Mouse (Mus musculus) liver, postnatal 0 days (tissue): Measurements from ENCODE around the gene C77080. TPM values are rescaled to one million over a fixed set of nuclear protein-coding genes. Genes with fewer than 3 reads are reported as not detected.

ENCODE experiments used
- ATAC-seq: fragments of 200-750 bp; cut with Nextera tagmentation; 2 replicates; pipeline ENCODE4 v1.8.0; 2017; ENCODE audit warnings: mild to moderate bottlenecking, moderate library complexity
- DNase-seq: peaks from one replicate; pipeline ENCODE4 v3.0.0-alpha.2; 2016
- H3K27ac ChIP-seq: fragments of 300-500 bp; sonication (generic); 2 replicates; pipeline ENCODE4 v1.5.1; 2014; ENCODE audit warnings: antibody characterized with exemption, moderate library complexity, mild to moderate bottlenecking, low read depth
- H3K27me3 ChIP-seq: fragments of 300-500 bp; sonication (generic); 2 replicates; pipeline ENCODE4 v1.6.1; 2014; ENCODE audit warnings: low read length, control low read depth, mixed read lengths; ENCODE audit not compliant: insufficient read depth
- H3K36me3 ChIP-seq: fragments of 300-500 bp; sonication (generic); replicated peaks from 2 replicates; pipeline ENCODE4 v1.6.1; 2014; ENCODE audit warnings: mild to moderate bottlenecking, control low read depth, low read length, moderate library complexity, mixed read lengths; ENCODE audit not compliant: insufficient read depth
- H3K4me1 ChIP-seq: fragments of 300-500 bp; sonication (generic); 2 replicates; pipeline ENCODE4 v1.6.1; 2014; ENCODE audit warnings: antibody characterized with exemption, mild to moderate bottlenecking, control low read depth; ENCODE audit not compliant: insufficient read depth
- H3K4me2 ChIP-seq: fragments of 300-500 bp; sonication (generic); 2 replicates; pipeline ENCODE4 v1.6.1; 2014; ENCODE audit warnings: low read depth, mild to moderate bottlenecking, low read length, moderate library complexity, mixed read lengths
- H3K4me3 ChIP-seq: fragments of 300-500 bp; sonication (generic); 2 replicates; pipeline ENCODE4 v1.5.1; 2014; ENCODE audit warnings: low read depth, low read length
- H3K9ac ChIP-seq: fragments of 300-500 bp; sonication (generic); replicated peaks from 2 replicates; pipeline ENCODE4 v1.6.1; 2014; ENCODE audit warnings: mild to moderate bottlenecking, moderate library complexity
- H3K9me3 ChIP-seq: fragments of 300-500 bp; sonication (generic); 2 replicates; pipeline ENCODE4 v1.6.1; 2016; ENCODE audit warnings: mild to moderate bottlenecking, control low read depth, low read length, mixed read lengths
- CTCF ChIP-seq: sonication (generic); IDR thresholded peaks from 2 replicates; pipeline ENCODE4 v1.5.1; 2016; ENCODE audit warnings: antibody characterized with exemption, low read depth
- EP300 ChIP-seq: IDR thresholded peaks from 2 replicates; pipeline ENCODE4 v1.6.1; 2016; ENCODE audit warnings: antibody characterized with exemption, low read depth, mild to moderate bottlenecking
- WGBS: fragments of 180-500 bp; shearing (Covaris S2); extraction: QIAGEN DNeasy Blood & Tissue Kit; methylation state at CpG from one replicate; pipeline ENCODE4 v1.1.7; 2014; ENCODE audit not compliant: insufficient replicate concordance; 5-methylcytosine and 5-hydroxymethylcytosine counted together
- polyA plus RNA-seq: library from polyadenylated mRNA; unstranded; fragments of >200 nt; fragmentation: Nextera tagmentation; extraction: Ambion mirVana; gene quantifications from 2 replicates; pipeline ENCODE4 v1.2.1, GENCODE M21; 2015

The C77080 gene
- polyA plus RNA-seq, 1 experiment from 2014 or later: 1.4 TPM

GRCm38 (mm10) chr4:129286683-129287471 is 25.7 kb upstream of the C77080 start:
- H3K36me3 ChIP-seq: no peaks in the 10 kb centered on the region
- H3K4me2 ChIP-seq: peak overlapping the region; percentile 90
- DNase-seq (no peak), ATAC-seq (no peak)
- H3K27ac ChIP-seq: no peak overlapping the region
- H3K4me1 ChIP-seq: peaks cover 10% of the 10 kb centered on the region
- H3K4me3 ChIP-seq: peak overlapping the region; percentile 51
- WGBS: 5% methylated on average over 26 of the region's 28 CpGs
- no peaks in the 10 kb centered on the region for H3K9me3 ChIP-seq
- peaks cover 25% of the 10 kb centered on the region for H3K27me3 ChIP-seq
- TF ChIP-seq EP300: no peak
- no peak for TF ChIP-seq CTCF
- H3K9ac ChIP-seq: peak overlapping the region; percentile 50

DNA sequence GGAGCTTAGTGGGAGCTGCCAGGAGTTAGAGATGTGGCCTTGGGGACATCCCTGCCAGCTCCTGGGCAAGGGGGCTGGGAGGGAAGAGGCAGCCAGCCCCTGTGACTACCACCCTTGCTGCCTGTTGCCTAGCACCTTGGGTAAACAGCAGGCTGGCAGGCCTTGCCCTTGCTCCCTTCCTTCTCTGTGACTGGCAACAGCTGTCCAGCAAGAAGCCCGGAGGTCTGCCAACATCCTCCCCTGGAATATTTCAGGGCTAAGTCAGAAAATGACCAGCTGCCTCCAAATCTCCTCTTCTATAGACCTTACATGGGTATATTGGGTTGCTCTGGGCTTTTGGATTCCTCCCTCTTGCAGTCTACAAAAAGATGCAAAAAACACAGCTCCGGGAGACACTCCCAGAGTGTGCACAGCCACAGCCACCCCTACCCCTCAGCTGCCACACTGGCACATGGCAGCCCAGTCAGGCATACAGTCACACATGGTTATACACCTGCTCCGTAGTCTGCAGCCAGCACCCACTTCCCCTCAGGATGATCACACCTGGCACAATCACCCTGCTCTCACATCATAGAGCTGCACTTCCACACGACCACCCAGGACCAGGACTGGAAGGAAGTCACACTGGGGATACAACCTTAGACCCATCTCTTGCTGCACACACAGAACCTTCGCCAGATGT is 24.9 kb upstream of the C77080 start:
- WGBS: 59% methylated on average over 5 of the region's 5 CpGs
- peaks cover 25% of the 10 kb centered on the region for H3K27me3 ChIP-seq
- H3K9me3 ChIP-seq: no peaks in the 10 kb centered on the region
- H3K36me3 ChIP-seq: no peaks in the 10 kb centered on the region
- no peak for DNase-seq
- H3K4me2 ChIP-seq: no peak overlapping the region
- H3K9ac ChIP-seq: no peak overlapping the region
- TF ChIP-seq EP300 (no peak), CTCF (no peak)
- H3K4me1 ChIP-seq: peaks cover 10% of the 10 kb centered on the region
- no peak overlapping the region for H3K4me3 ChIP-seq
- H3K27ac ChIP-seq: no peak overlapping the region
- ATAC-seq: no peak

- ATAC-seq (no peak), DNase-seq (no peak)
- H3K4me3 ChIP-seq: no peak overlapping the region
- peaks cover 25% of the 10 kb centered on the region for H3K27me3 ChIP-seq
- H3K9me3 ChIP-seq: no peaks in the 10 kb centered on the region
- 72% methylated on average over 2 of the region's 2 CpGs for WGBS
- H3K4me2 ChIP-seq: no peak overlapping the region
- H3K4me1 ChIP-seq: peaks cover 10% of the 10 kb centered on the region
- TF ChIP-seq CTCF: no peak
- no peak overlapping the region for H3K9ac ChIP-seq
- H3K36me3 ChIP-seq: no peaks in the 10 kb centered on the region
- H3K27ac ChIP-seq: no peak overlapping the region
These were observed 23.5 kb upstream of the C77080 start for GRCm38 (mm10) chr4:129284685-129285084.

DNA sequence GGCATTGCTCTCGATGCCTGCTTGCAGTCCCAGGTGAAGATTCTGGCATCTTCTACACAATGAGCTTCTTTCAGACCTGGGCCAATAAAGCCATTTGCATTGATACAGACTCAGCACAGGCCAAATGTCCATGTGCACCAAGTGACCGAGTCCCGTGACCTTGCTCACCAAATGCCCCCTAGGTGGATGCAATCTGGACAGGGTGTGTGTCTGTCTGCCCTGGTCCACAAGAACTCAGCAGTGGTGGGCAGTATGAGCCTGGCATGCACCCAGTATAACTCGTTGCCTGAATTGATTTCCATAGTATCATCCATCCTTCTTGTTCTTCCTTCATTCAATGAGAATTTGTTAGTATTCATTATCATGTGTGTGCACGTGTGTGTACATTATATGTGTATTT is 22.0 kb upstream of the C77080 start:
- 69% methylated on average over 5 of the region's 5 CpGs for WGBS
- H3K27me3 ChIP-seq: peaks cover 25% of the 10 kb centered on the region

DNA sequence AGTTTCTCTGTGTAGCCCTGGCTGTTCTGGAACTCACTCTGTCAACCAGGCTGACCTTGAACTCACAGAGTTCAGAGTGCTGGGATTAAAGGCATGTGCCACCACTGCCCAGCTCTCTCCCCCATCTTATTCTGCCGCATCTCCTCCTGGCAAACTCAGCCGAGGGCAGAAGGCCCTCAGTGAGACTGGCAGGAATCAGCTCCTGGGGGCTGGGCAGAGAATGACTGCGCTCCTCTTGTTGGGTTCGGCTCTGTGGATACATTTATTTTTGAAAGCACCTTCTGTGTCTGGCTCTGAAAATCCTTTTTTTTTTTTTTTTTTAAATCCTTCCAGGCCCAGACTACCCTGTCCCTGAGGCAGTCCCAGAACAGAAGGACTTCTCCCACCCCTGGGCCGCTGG is 21.6 kb upstream of the C77080 start:
- Histone ChIP-seq H3K4me2 (no peak overlapping the region), H3K36me3 (no peaks in the 10 kb centered on the region), H3K27ac (no peak overlapping the region), H3K9me3 (no peaks in the 10 kb centered on the region), H3K9ac (no peak overlapping the region), H3K27me3 (peaks cover 24% of the 10 kb centered on the region), H3K4me1 (peaks cover 7% of the 10 kb centered on the region), H3K4me3 (no peak overlapping the region)
- DNase-seq (no peak), ATAC-seq (no peak)
- 82% methylated on average over 5 of the region's 5 CpGs for WGBS
- TF ChIP-seq EP300: no peak
- no peak for TF ChIP-seq CTCF

More for the DNA sequence above, 22.0 kb upstream of the C77080 start:
- H3K4me2 ChIP-seq: no peak overlapping the region
- peaks cover 10% of the 10 kb centered on the region for H3K4me1 ChIP-seq
- H3K4me3 ChIP-seq: no peak overlapping the region
- DNase-seq (no peak), ATAC-seq (no peak)
- no peak overlapping the region for H3K27ac ChIP-seq
- H3K9ac ChIP-seq: no peak overlapping the region
- no peaks in the 10 kb centered on the region for H3K9me3 ChIP-seq
- TF ChIP-seq CTCF (no peak), EP300 (no peak)
- no peaks in the 10 kb centered on the region for H3K36me3 ChIP-seq

- ATAC-seq: peak; percentile 47
- peaks cover 6% of the 10 kb centered on the region; the same call in 1 of the 2 replicates for H3K4me1 ChIP-seq
- no peak overlapping the region for H3K4me2 ChIP-seq
- no peak overlapping the region for H3K4me3 ChIP-seq
- H3K9ac ChIP-seq: no peak overlapping the region
- H3K9me3 ChIP-seq: no peaks in the 10 kb centered on the region
- peak; percentile 95 for DNase-seq
- no peaks in the 10 kb centered on the region for H3K36me3 ChIP-seq
- H3K27ac ChIP-seq: no peak overlapping the region
- WGBS: 3% methylated on average over 18 of the region's 18 CpGs
- TF ChIP-seq EP300 (no peak), CTCF (peak; percentile 100)
- H3K27me3 ChIP-seq: no peaks in the 10 kb centered on the region
These were observed 15.3 kb upstream of the C77080 start for GRCm38 (mm10) chr4:129276453-129276865.
